Mouse (Mus musculus): Measurements from ENCODE around the gene Zfp276.

The Zfp276 gene

GRCm38 (mm10) chr8:123290166-123290565, 36.2 kb downstream of the Zfp276 start:
- DNase-seq (ENCODE audit: extremely low read depth, low read depth, low spot score), result peak; percentile 23

GRCm38 (mm10) chr8:123290679-123291078, 36.7 kb downstream of the Zfp276 start:
- DNase-seq (ENCODE audit: extremely low read depth, low read depth, low spot score), result no peak

GRCm38 (mm10) chr8:123291716-123292115, 37.7 kb downstream of the Zfp276 start:
- no peak for DNase-seq (ENCODE audit: extremely low read depth, low read depth, low spot score)

GRCm38 (mm10) chr8:123292281-123292680, 38.3 kb downstream of the Zfp276 start:
- DNase-seq (ENCODE audit: extremely low read depth, low read depth, low spot score), result no peak

- DNase-seq (ENCODE audit: extremely low read depth, low read depth, low spot score), result no peak
These were observed 38.8 kb downstream of the Zfp276 start for GRCm38 (mm10) chr8:123292785-123293184.

GRCm38 (mm10) chr8:123298301-123298700, 44.3 kb downstream of the Zfp276 start:
- no peak for DNase-seq (ENCODE audit: extremely low read depth, low read depth, low spot score)

GRCm38 (mm10) chr8:123308738-123309137, 54.7 kb downstream of the Zfp276 start:
- DNase-seq (ENCODE audit: extremely low read depth, low read depth, low spot score), result no peak

- peak; percentile 74 for DNase-seq (ENCODE audit: extremely low read depth, low read depth, low spot score)
These were observed 63.9 kb downstream of the Zfp276 start for GRCm38 (mm10) chr8:123317781-123318466.

GRCm38 (mm10) chr8:123318467-123318911, 64.5 kb downstream of the Zfp276 start, which contains the start of gene Fanca:
Gene Fanca (minus strand): TSS chr8:123318576.
- DNase-seq (ENCODE audit: extremely low read depth, low read depth, low spot score), result peak; percentile 28

All from fat pad, adult 2 months (tissue).